Comparison of ENCODE assay signal across 8 mouse cellular contexts in genomic region chr6:55273463-55273862, GRCm38 (mm10).
DNase-seq lines count a peak whose midpoint lies in the region; TF ChIP-seq lines count a peak whose summit lies in the region.
"Had no signal": no experiment of that assay in that cellular context is flagged by ENCODE, and none has a peak within 500 bp of the region (broad histone marks: within the 10 kb centered on the region; RNA-seq: fewer than 3 reads in every experiment).

No protein-coding gene starts in this region.

- no peak for TF ChIP-seq CTCF in brain, embryonic 14.5 days (IDR thresholded peaks at IDR 0.05; ENCODE audit: borderline replicate concordance, extremely low read depth, insufficient read depth, insufficient read length)

- intact Hi-C loops in left cerebral cortex, postnatal 4 days (cut with DNase I) = no loop called here

- no peak for TF ChIP-seq POLR2A in brain, embryonic 14.5 days (IDR thresholded peaks at IDR 0.05; ENCODE audit: borderline replicate concordance, extremely low read depth, insufficient read depth, insufficient read length, poor library complexity, severe bottlenecking)

- peak; percentile 82 for DNase-seq in left cerebral cortex, postnatal 4 days
- no peak for DNase-seq in left cerebral cortex, adult 9 months (ENCODE audit: low spot score in 2 of 2)
- DNase-seq in brain, embryonic 14.5 days (ENCODE audit: low read depth) = peak; percentile 30
- peak; percentile 59 to 70 for DNase-seq in cerebellum, adult 18-20 months
- peak; percentile 66 for DNase-seq in lung, postnatal 10 days
- no peak for DNase-seq in B cell, adult 2 months
- no peak for DNase-seq in urinary bladder, adult 18-20 months (ENCODE audit: low spot score in 2 of 2)
- DNase-seq: liver had no signal

Comparison
In these comparisons a context has a peak if more than half of its experiments do, and no peak if none do; other contexts are left out.
1. DNase-seq: peak in left cerebral cortex, postnatal 4 days (single experiment), brain, embryonic 14.5 days (single experiment), cerebellum, adult 18-20 months (2 of 2) and lung, postnatal 10 days (single experiment); none in left cerebral cortex, adult 9 months (0 of 2), B cell, adult 2 months (0 of 2) and urinary bladder, adult 18-20 months (0 of 2).